Mouse (Mus musculus): ENCODE results near the gene Ubr4. TPM values are rescaled to one million over a fixed set of nuclear protein-coding genes. Genes with fewer than 3 reads are reported as not detected.

The Ubr4 gene
- polyA plus RNA-seq, 1 experiment from 2014 or later = 86.6 TPM

DNA sequence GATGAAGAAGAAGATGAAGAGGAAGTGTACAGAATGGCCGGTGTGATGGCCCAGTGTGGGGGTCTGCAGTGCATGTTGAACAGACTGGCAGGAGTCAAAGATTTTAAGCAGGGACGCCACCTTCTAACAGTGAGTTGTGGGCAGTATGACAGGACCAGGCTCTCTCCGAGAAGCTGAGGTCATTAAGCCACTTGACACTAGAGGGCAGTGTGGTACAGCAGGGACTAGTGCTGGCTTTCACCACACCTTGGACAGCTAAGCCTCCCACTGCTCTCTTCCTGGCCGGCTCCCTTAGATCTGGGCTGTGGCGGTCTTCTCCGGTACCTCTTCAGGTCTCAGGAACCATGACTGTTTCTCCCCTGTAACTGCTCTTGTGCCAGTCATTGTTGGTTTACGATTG lies 117.8 kb downstream of the Ubr4 start:
- Histone ChIP-seq H3K4me1 (ENCODE audit: control insufficient read depth, insufficient read depth, low read length) (no peaks in the 10 kb centered on the region), H3K9ac (replicated peaks; ENCODE audit: low read depth, low read length) (no peak overlapping the region), H3K4me3 (ENCODE audit: low read depth, low read length) (no peak overlapping the region), H3K9me3 (ENCODE audit: control insufficient read depth, low read depth, low read length) (no peaks in the 10 kb centered on the region), H3K4me2 (replicated peaks; ENCODE audit: low read depth, low read length) (no peak overlapping the region), H3K36me3 (ENCODE audit: control insufficient read depth, insufficient read depth, low read length) (peaks cover 97% of the 10 kb centered on the region), H3K27me3 (ENCODE audit: control insufficient read depth, insufficient read depth, low read length) (no peaks in the 10 kb centered on the region), H3K27ac (ENCODE audit: low read length) (no peak overlapping the region)
- WGBS = 38% methylated on average over 7 of the region's 7 CpGs
- peak; percentile 56 for ATAC-seq (ENCODE audit: insufficient number of reproducible peaks, insufficient read depth, low FRiP score, low read depth)

DNA sequence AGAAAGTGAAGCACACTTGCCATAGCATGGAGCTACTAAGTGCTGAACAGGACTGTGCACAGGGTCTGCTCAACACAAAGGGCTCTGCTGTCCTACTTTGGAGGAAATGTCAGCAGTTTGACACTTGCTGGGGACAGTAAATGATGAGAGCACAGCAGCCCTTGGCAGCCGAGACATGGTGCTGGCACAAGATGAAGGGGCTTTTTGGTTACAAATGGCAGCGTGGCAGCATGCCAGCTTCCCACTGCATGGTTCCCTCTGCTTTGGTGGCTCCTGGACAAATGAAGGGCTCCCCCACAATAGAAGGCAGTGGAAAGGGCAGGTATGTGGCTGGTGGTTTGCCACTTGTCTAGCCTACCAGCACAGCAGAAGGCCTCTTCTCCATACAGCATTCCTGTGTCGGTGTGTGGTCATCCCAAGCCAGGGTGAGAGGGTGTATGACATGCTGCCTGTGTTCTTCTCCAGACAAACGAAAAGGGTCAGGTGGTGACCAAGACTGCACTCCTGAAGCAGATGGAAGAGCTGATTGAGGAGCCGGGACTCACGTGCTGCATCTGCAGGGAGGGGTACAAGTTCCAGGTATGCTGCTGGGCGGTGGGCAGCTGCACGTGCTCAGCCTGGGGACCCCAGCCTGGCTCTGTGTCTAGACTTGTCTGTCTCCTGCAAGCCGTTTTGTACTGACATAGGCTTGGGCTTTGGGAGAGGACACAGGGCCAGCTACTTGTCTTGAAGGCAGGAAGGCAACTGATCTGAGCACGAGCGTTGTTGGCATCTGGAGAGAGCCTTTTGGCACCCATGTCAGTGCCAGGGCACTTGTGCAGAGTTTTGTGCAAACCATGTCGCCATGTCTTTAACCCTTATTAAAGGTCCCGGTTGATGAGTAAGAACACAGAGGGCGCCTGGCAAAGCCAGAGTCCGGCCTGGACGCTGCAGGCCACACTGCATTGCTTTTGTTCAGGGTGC lies 124.5 kb downstream of the Ubr4 start:
- no peak overlapping the region for H3K4me2 ChIP-seq (replicated peaks; ENCODE audit: low read depth, low read length)
- 92% methylated on average over 16 of the region's 16 CpGs for WGBS
- H3K27me3 ChIP-seq (ENCODE audit: control insufficient read depth, insufficient read depth, low read length) = no peaks in the 10 kb centered on the region

DNA sequence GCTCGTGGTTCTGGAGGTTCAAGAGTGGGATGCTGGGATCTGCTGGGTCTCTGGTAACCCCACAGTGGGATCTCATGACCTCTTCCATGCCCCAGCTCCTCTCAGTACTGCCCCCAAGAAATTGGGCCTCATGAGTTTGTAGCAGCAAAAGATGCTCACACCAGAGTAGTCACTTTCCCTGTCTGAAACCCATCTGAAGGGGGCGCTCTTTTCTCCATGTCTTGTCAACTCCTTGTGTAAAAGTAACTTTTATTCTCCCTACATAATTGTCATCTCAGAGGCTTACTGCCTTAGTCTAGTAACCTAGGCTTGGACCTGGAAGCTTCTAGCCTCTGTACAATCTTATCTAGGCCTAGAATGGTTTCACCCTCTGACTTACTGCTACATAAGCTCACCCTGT lies 125.6 kb downstream of the Ubr4 start:
- Histone ChIP-seq H3K9ac (replicated peaks; ENCODE audit: low read depth, low read length) (no peak overlapping the region), H3K27me3 (ENCODE audit: control insufficient read depth, insufficient read depth, low read length) (no peaks in the 10 kb centered on the region), H3K36me3 (ENCODE audit: control insufficient read depth, insufficient read depth, low read length) (peaks cover 88% of the 10 kb centered on the region), H3K4me3 (ENCODE audit: low read depth, low read length) (no peak overlapping the region), H3K27ac (ENCODE audit: low read length) (no peak overlapping the region), H3K4me2 (replicated peaks; ENCODE audit: low read depth, low read length) (no peak overlapping the region), H3K4me1 (ENCODE audit: control insufficient read depth, insufficient read depth, low read length) (no peaks in the 10 kb centered on the region), H3K9me3 (ENCODE audit: control insufficient read depth, low read depth, low read length) (no peaks in the 10 kb centered on the region)
- ATAC-seq (ENCODE audit: insufficient number of reproducible peaks, insufficient read depth, low FRiP score, low read depth) = no peak
- WGBS = 71% methylated on average over 2 of the region's 2 CpGs

More for the DNA sequence above, 124.5 kb downstream of the Ubr4 start:
- Histone ChIP-seq H3K4me3 (ENCODE audit: low read depth, low read length) (no peak overlapping the region), H3K9ac (replicated peaks; ENCODE audit: low read depth, low read length) (no peak overlapping the region), H3K9me3 (ENCODE audit: control insufficient read depth, low read depth, low read length) (no peaks in the 10 kb centered on the region), H3K36me3 (ENCODE audit: control insufficient read depth, insufficient read depth, low read length) (peaks cover 89% of the 10 kb centered on the region), H3K27ac (ENCODE audit: low read length) (no peak overlapping the region), H3K4me1 (ENCODE audit: control insufficient read depth, insufficient read depth, low read length) (no peaks in the 10 kb centered on the region)
- ATAC-seq (ENCODE audit: insufficient number of reproducible peaks, insufficient read depth, low FRiP score, low read depth) = no peak

DNA sequence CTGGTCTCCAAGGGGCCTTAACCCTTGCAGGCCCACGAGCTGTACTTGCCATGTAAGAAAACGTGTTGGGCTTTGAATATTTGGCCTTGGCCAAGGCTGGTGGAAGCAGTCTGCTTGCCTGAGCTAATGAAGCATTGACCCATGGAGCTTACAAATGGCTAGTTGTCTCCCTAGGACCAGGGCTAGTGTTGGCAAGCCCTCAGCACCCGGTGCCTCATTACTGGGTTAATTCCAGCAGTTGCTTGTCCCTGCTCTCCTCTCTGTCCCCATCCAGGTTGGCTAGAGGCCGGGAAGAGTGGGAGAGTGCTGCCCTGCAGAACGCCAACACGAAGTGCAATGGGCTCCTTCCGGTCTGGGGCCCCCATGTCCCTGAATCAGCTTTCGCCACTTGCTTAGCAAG lies 126.8 kb downstream of the Ubr4 start:
- peaks cover 88% of the 10 kb centered on the region for H3K36me3 ChIP-seq (ENCODE audit: control insufficient read depth, insufficient read depth, low read length)
- no peak overlapping the region for H3K9ac ChIP-seq (replicated peaks; ENCODE audit: low read depth, low read length)
- no peaks in the 10 kb centered on the region for H3K4me1 ChIP-seq (ENCODE audit: control insufficient read depth, insufficient read depth, low read length)
- 89% methylated on average over 8 of the region's 8 CpGs for WGBS
- no peaks in the 10 kb centered on the region for H3K27me3 ChIP-seq (ENCODE audit: control insufficient read depth, insufficient read depth, low read length)
- no peaks in the 10 kb centered on the region for H3K9me3 ChIP-seq (ENCODE audit: control insufficient read depth, low read depth, low read length)
- H3K4me2 ChIP-seq (replicated peaks; ENCODE audit: low read depth, low read length) = no peak overlapping the region
- ATAC-seq (ENCODE audit: insufficient number of reproducible peaks, insufficient read depth, low FRiP score, low read depth) = no peak
- H3K4me3 ChIP-seq (ENCODE audit: low read depth, low read length) = no peak overlapping the region
- H3K27ac ChIP-seq (ENCODE audit: low read length) = no peak overlapping the region

DNA sequence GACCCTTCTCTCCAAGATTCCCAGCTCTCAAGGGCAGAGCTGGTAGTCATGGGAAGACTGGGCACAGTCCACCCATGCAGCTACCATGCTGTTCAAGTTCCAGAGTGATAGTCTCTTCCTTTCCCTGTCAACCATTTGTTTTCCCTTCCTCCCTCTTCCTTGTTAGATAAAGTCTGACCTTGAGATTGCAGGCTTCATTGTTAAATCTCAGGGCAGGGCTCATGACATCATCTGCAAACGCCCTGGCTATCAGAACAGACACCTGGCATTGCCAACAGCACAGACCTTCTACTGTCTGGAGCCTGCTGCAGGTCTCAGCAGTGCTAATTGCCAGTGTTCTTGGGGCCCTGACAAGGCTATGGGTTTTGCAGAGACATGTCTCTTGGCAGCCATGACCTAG lies 129.0 kb downstream of the Ubr4 start:
- Histone ChIP-seq H3K27ac (ENCODE audit: low read length) (no peak overlapping the region), H3K36me3 (ENCODE audit: control insufficient read depth, insufficient read depth, low read length) (peaks cover 85% of the 10 kb centered on the region), H3K27me3 (ENCODE audit: control insufficient read depth, insufficient read depth, low read length) (no peaks in the 10 kb centered on the region), H3K4me2 (replicated peaks; ENCODE audit: low read depth, low read length) (no peak overlapping the region), H3K9ac (replicated peaks; ENCODE audit: low read depth, low read length) (no peak overlapping the region), H3K4me3 (ENCODE audit: low read depth, low read length) (no peak overlapping the region), H3K9me3 (ENCODE audit: control insufficient read depth, low read depth, low read length) (no peaks in the 10 kb centered on the region), H3K4me1 (ENCODE audit: control insufficient read depth, insufficient read depth, low read length) (no peaks in the 10 kb centered on the region)
- ATAC-seq (ENCODE audit: insufficient number of reproducible peaks, insufficient read depth, low FRiP score, low read depth) = no peak
- 75% methylated on average over 1 of the region's 1 CpGs for WGBS

DNA sequence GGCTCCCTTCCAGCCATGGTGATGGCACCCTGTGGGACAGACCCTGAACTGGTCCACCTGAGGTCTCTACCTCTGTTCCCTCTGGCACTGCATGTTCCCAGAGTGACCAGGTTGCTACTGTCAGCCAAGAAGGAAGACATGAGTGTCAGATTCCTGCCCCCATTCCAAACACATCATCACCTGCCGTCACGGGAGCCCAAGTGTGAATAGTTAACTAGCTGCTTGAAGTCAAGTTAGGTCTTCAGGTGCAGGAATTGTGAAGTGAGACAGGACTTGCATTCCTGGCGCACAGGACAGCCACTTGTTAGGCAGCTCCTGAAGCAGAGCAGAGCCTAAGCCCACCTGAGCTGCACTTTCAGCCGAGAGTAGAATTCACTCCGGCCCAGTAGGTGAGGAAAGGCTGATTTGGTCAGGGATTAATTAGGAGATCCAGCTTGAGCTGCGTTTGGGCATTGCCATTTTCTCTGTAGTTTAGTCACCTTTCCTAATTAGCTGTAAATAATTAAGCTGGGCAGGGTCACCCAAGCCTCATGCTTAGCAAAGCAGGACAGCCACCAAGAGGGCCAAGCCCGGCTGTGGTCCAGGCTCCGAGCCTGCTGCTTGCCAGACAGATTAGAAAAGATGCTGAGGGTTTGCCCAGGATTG lies 131.2 kb downstream of the Ubr4 start:
- Histone ChIP-seq H3K9me3 (ENCODE audit: control insufficient read depth, low read depth, low read length) (no peaks in the 10 kb centered on the region), H3K4me3 (ENCODE audit: low read depth, low read length) (no peak overlapping the region), H3K36me3 (ENCODE audit: control insufficient read depth, insufficient read depth, low read length) (peaks cover 89% of the 10 kb centered on the region), H3K4me2 (replicated peaks; ENCODE audit: low read depth, low read length) (no peak overlapping the region), H3K9ac (replicated peaks; ENCODE audit: low read depth, low read length) (no peak overlapping the region), H3K27ac (ENCODE audit: low read length) (no peak overlapping the region), H3K27me3 (ENCODE audit: control insufficient read depth, insufficient read depth, low read length) (no peaks in the 10 kb centered on the region), H3K4me1 (ENCODE audit: control insufficient read depth, insufficient read depth, low read length) (no peaks in the 10 kb centered on the region)
- ATAC-seq (ENCODE audit: insufficient number of reproducible peaks, insufficient read depth, low FRiP score, low read depth) = no peak
- 81% methylated on average over 8 of the region's 8 CpGs for WGBS

DNA sequence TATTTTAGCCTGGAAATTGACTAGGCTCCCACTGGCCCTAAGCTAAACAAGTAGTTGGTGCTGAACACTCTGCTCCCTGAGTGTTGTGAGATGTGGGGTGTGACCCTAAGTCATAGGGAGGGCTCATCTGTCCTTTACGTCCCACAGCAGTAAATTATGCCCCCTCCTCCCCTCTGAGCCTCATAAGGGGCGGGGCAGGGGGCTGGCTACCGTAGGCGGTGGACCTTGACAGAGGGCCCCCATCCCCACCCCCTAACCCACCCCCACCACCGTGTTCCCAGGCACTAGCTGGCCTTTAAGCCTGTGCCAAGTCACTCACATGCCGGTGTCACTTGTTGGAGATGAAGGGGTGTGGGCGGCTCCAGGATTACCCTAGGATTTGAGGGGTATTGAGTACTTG lies 132.1 kb downstream of the Ubr4 start:
- Histone ChIP-seq H3K4me2 (replicated peaks; ENCODE audit: low read depth, low read length) (no peak overlapping the region), H3K4me1 (ENCODE audit: control insufficient read depth, insufficient read depth, low read length) (no peaks in the 10 kb centered on the region), H3K27ac (ENCODE audit: low read length) (no peak overlapping the region), H3K27me3 (ENCODE audit: control insufficient read depth, insufficient read depth, low read length) (no peaks in the 10 kb centered on the region), H3K9me3 (ENCODE audit: control insufficient read depth, low read depth, low read length) (no peaks in the 10 kb centered on the region), H3K4me3 (ENCODE audit: low read depth, low read length) (no peak overlapping the region), H3K36me3 (ENCODE audit: control insufficient read depth, insufficient read depth, low read length) (peaks cover 90% of the 10 kb centered on the region), H3K9ac (replicated peaks; ENCODE audit: low read depth, low read length) (no peak overlapping the region)
- 78% methylated on average over 7 of the region's 7 CpGs for WGBS
- no peak for ATAC-seq (ENCODE audit: insufficient number of reproducible peaks, insufficient read depth, low FRiP score, low read depth)

DNA sequence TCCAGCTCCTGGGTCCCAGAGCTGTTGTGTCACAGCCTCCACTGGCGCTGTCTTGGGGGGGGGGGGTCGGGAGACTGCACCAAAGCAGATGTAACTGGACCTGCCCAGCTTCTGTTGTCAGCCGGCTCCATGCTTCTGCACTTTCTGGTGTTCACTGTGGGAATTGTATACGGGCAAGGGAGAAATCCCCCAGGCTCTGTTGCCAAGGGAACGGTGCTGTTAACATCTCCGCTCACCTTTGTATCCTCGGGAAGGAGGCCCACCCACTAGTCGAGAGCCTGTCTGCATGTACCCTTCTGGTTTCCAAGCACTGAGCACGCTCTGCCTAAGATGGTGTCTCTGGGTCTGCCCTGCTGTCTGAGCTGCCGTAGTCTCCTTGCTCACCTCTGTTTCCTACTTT lies 134.7 kb downstream of the Ubr4 start:
- H3K27ac ChIP-seq (ENCODE audit: low read length) = no peak overlapping the region
- H3K4me2 ChIP-seq (replicated peaks; ENCODE audit: low read depth, low read length) = no peak overlapping the region
- H3K27me3 ChIP-seq (ENCODE audit: control insufficient read depth, insufficient read depth, low read length) = no peaks in the 10 kb centered on the region
- no peak for ATAC-seq (ENCODE audit: insufficient number of reproducible peaks, insufficient read depth, low FRiP score, low read depth)
- no peaks in the 10 kb centered on the region for H3K9me3 ChIP-seq (ENCODE audit: control insufficient read depth, low read depth, low read length)
- no peak overlapping the region for H3K9ac ChIP-seq (replicated peaks; ENCODE audit: low read depth, low read length)
- H3K4me1 ChIP-seq (ENCODE audit: control insufficient read depth, insufficient read depth, low read length) = no peaks in the 10 kb centered on the region
- WGBS = 57% methylated on average over 10 of the region's 10 CpGs
- H3K36me3 ChIP-seq (ENCODE audit: control insufficient read depth, insufficient read depth, low read length) = peaks cover 82% of the 10 kb centered on the region
- no peak overlapping the region for H3K4me3 ChIP-seq (ENCODE audit: low read depth, low read length)

All from stomach, embryonic 14.5 days (tissue).